Mouse (Mus musculus) brain, embryonic 14.5 days (tissue): ENCODE results near the gene Ntrk3.

Experiments
- CTCF ChIP-seq: fragments of 200-500 bp; IDR thresholded peaks from 2 replicates; pipeline ENCODE4 v1.5.1; 2012; ENCODE audit warnings: inconsistent platforms, mild to moderate bottlenecking, moderate library complexity, borderline replicate concordance; ENCODE audit not compliant: insufficient read depth, insufficient read length; ENCODE audit errors: extremely low read depth
- POLR2A ChIP-seq: fragments of 200-500 bp; IDR thresholded peaks from 2 replicates; pipeline ENCODE4 v1.6.1; 2012; ENCODE audit warnings: mild to moderate bottlenecking, inconsistent platforms, borderline replicate concordance; ENCODE audit not compliant: poor library complexity, insufficient read depth, insufficient read length, severe bottlenecking; ENCODE audit errors: extremely low read depth

DNA sequence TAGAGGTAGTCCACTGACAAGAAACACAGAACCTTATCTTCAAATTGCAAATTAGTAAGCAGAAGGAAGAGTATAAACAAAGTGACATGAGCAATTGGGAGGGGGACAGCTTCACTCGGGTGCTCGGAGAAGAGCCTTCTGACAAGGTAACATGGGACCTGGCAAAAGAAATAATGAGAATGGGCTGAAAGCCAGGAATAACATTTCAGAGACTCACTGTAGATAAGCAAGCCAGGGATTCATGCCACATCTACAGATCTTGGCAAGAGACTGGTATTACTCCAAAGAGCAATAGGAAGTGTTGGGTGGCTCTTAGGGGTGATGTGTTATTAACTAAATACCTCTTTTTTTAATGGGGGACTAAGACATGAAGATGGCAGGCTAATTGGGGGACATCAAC, 258.9 kb downstream of the Ntrk3 start:
- no peak for TF ChIP-seq POLR2A
- TF ChIP-seq CTCF: no peak
